Mouse (Mus musculus) heart, embryonic 16.5 days (tissue): ENCODE measurements at regions not wholly inside any gene's neighbourhood (a gene's known extent, or its start where the extent isn't known, plus 50 kb on each side); places are given as distances from the start of the nearest gene placed in this dataset.
"Not testable (repeated sequence)": the region's sequence is repeated elsewhere in the genome, so short reads cannot be mapped to it uniquely, and the experiment has no call there.

Experiments
- ATAC-seq: fragments of 200-750 bp; cut with Nextera tagmentation; replicated peaks from 2 replicates; pipeline ENCODE4 v1.8.0; 2017; ENCODE audit warnings: moderate number of reproducible peaks; ENCODE audit not compliant: insufficient read depth, low FRiP score; ENCODE audit errors: extremely low read depth
- H3K27ac ChIP-seq: fragments of 300-500 bp; sonication (generic); 2 replicates; pipeline ENCODE4 v1.5.1; 2014; ENCODE audit warnings: mild to moderate bottlenecking, low read length, control low read depth, moderate library complexity
- H3K27me3 ChIP-seq: fragments of 300-500 bp; sonication (generic); 2 replicates; pipeline ENCODE4 v1.6.1; 2014; ENCODE audit warnings: low read length, mixed read lengths; ENCODE audit not compliant: control insufficient read depth, insufficient read depth
- H3K36me3 ChIP-seq: fragments of 300-500 bp; sonication (generic); 2 replicates; pipeline ENCODE4 v1.6.1; 2014; ENCODE audit not compliant: control insufficient read depth, insufficient read depth
- H3K4me1 ChIP-seq: fragments of 300-500 bp; sonication (generic); 2 replicates; pipeline ENCODE4 v1.6.1; 2014; ENCODE audit warnings: low read length, mixed read lengths; ENCODE audit not compliant: control insufficient read depth, insufficient read depth
- H3K4me2 ChIP-seq: fragments of 300-500 bp; sonication (generic); 2 replicates; pipeline ENCODE4 v1.6.1; 2014; ENCODE audit warnings: low read depth, mild to moderate bottlenecking, control low read depth, low read length
- H3K4me3 ChIP-seq: fragments of 300-500 bp; sonication (generic); 2 replicates; pipeline ENCODE4 v1.5.1; 2014; ENCODE audit warnings: mild to moderate bottlenecking, control low read depth, low read length
- H3K9ac ChIP-seq: fragments of 300-500 bp; sonication (generic); 2 replicates; pipeline ENCODE4 v1.6.1; 2014; ENCODE audit warnings: low read length, control low read depth
- H3K9me3 ChIP-seq: fragments of 300-500 bp; sonication (generic); replicated peaks from 2 replicates; pipeline ENCODE4 v1.6.1; 2016; ENCODE audit warnings: low read length; ENCODE audit not compliant: control insufficient read depth
- WGBS: fragments of 180-500 bp; shearing (Covaris S2); extraction: QIAGEN DNeasy Blood & Tissue Kit; methylation state at CpG from one replicate; pipeline ENCODE4 v1.1.7; 2014; 5-methylcytosine and 5-hydroxymethylcytosine counted together

- H3K9ac ChIP-seq, result no peak overlapping the region
- no peak overlapping the region for H3K4me2 ChIP-seq
- H3K9me3 ChIP-seq, result no peaks in the 10 kb centered on the region
- ATAC-seq, result no peak
- peaks cover 2% of the 10 kb centered on the region; the same call in 1 of the 2 replicates for H3K4me1 ChIP-seq
- no peaks in the 10 kb centered on the region for H3K27me3 ChIP-seq
- WGBS, result 82% methylated on average over 4 of the region's 4 CpGs
- no peak overlapping the region for H3K27ac ChIP-seq
- H3K4me3 ChIP-seq, result no peak overlapping the region
- no peaks in the 10 kb centered on the region for H3K36me3 ChIP-seq
Observed at GRCm38 (mm10) chr10:45872007-45872890, 294.6 kb downstream of the Hace1 start.

GRCm38 (mm10) chr10:45873805-45874780 is 296.5 kb downstream of the Hace1 start:
- Histone ChIP-seq H3K4me3 (no peak overlapping the region), H3K9ac (no peak overlapping the region), H3K36me3 (no peaks in the 10 kb centered on the region), H3K4me2 (peak overlapping the region; percentile 36), H3K27ac (no peak overlapping the region), H3K27me3 (no peaks in the 10 kb centered on the region), H3K9me3 (no peaks in the 10 kb centered on the region), H3K4me1 (0 out of 2 replicates have a peak, but pooled peaks cover 2% of the 10 kb centered on the region)
- no peak for ATAC-seq
- WGBS, result 55% methylated on average over 14 of the region's 14 CpGs

- H3K4me1 ChIP-seq, H3K9ac ChIP-seq, H3K4me2 ChIP-seq, ATAC-seq, H3K27me3 ChIP-seq, H3K27ac ChIP-seq, H3K9me3 ChIP-seq, H3K4me3 ChIP-seq, H3K36me3 ChIP-seq: not testable (repeated sequence)
- 94% methylated on average over 20 of the region's 20 CpGs for WGBS
Observed at GRCm38 (mm10) chr10:45875287-45875686, 297.7 kb downstream of the Hace1 start.

GRCm38 (mm10) chr10:45883745-45884144 is 306.1 kb downstream of the Hace1 start:
- Histone ChIP-seq H3K9ac (no peak overlapping the region), H3K4me3 (no peak overlapping the region), H3K9me3 (no peaks in the 10 kb centered on the region), H3K27ac (no peak overlapping the region), H3K4me1 (0 out of 2 replicates have a peak, but pooled peaks cover 3% of the 10 kb centered on the region), H3K36me3 (no peaks in the 10 kb centered on the region), H3K4me2 (no peak overlapping the region), H3K27me3 (no peaks in the 10 kb centered on the region)
- ATAC-seq, result no peak
- WGBS, result 76% methylated on average over 1 of the region's 1 CpGs

GRCm38 (mm10) chr10:45886636-45887035 is 309.0 kb downstream of the Hace1 start:
- Histone ChIP-seq H3K4me2 (no peak overlapping the region), H3K27me3 (no peaks in the 10 kb centered on the region), H3K9ac (no peak overlapping the region), H3K27ac (no peak overlapping the region), H3K9me3 (no peaks in the 10 kb centered on the region), H3K4me3 (no peak overlapping the region), H3K36me3 (no peaks in the 10 kb centered on the region), H3K4me1 (peaks cover 5% of the 10 kb centered on the region; the same call in 1 of the 2 replicates)
- WGBS, result 77% methylated on average over 2 of the region's 2 CpGs
- no peak for ATAC-seq

GRCm38 (mm10) chr10:45888835-45889234 is 311.2 kb downstream of the Hace1 start:
- no peaks in the 10 kb centered on the region for H3K36me3 ChIP-seq
- H3K4me2 ChIP-seq, result no peak overlapping the region
- H3K4me3 ChIP-seq, result no peak overlapping the region
- WGBS, result 37% methylated on average over 4 of the region's 4 CpGs
- ATAC-seq, result peak; percentile 72
- no peaks in the 10 kb centered on the region for H3K9me3 ChIP-seq
- no peaks in the 10 kb centered on the region for H3K27me3 ChIP-seq
- peak overlapping the region; percentile 63 for H3K27ac ChIP-seq
- H3K9ac ChIP-seq, result no peak overlapping the region
- H3K4me1 ChIP-seq, result peaks cover 5% of the 10 kb centered on the region; the same call in 1 of the 2 replicates

GRCm38 (mm10) chr10:45889381-45889951 is 311.8 kb downstream of the Hace1 start:
- Histone ChIP-seq H3K4me2 (no peak overlapping the region), H3K9me3 (no peaks in the 10 kb centered on the region)
- WGBS, result 67% methylated on average over 13 of the region's 13 CpGs

GRCm38 (mm10) chr10:45890088-45890626 is 312.5 kb downstream of the Hace1 start:
- Histone ChIP-seq H3K9ac (no peak overlapping the region), H3K4me1 (peaks cover 5% of the 10 kb centered on the region; the same call in 1 of the 2 replicates), H3K36me3 (no peaks in the 10 kb centered on the region), H3K27me3 (no peaks in the 10 kb centered on the region), H3K9me3 (no peaks in the 10 kb centered on the region), H3K27ac (no peak overlapping the region), H3K4me3 (no peak overlapping the region), H3K4me2 (no peak overlapping the region)
- WGBS, result 87% methylated on average over 9 of the region's 9 CpGs
- ATAC-seq, result no peak

More at GRCm38 (mm10) chr10:45889381-45889951, 311.8 kb downstream of the Hace1 start:
- no peaks in the 10 kb centered on the region for H3K27me3 ChIP-seq
- no peaks in the 10 kb centered on the region for H3K36me3 ChIP-seq
- no peak overlapping the region for H3K27ac ChIP-seq
- ATAC-seq, result no peak
- peaks cover 5% of the 10 kb centered on the region; the same call in 1 of the 2 replicates for H3K4me1 ChIP-seq
- H3K9ac ChIP-seq, result no peak overlapping the region
- no peak overlapping the region for H3K4me3 ChIP-seq
